Mouse (Mus musculus): ENCODE data around the gene Cpne4.

DNA sequence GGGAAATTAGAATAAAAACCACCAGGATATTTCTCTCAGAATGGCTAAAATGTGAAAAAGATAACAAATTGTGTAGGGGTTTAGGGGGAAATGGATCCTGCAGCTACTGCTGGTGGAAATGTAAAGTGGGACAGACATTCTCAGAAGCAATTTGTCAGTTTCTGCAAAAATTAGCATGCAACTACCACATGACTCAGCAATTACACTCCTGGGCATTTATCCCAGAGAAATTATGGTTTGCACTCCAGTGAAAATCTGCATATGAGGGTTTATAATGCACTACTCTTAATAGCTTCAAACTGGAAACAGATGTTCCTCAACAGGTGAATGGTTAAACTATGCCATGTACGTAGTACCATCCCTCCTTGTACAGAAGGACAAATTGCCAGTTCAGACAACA, 294.2 kb downstream of the Cpne4 start:
- no peak for TF ChIP-seq TBP (IDR thresholded peaks at IDR 0.05; ENCODE audit: low read depth, low read length)
- no peak for TF ChIP-seq GABPA (IDR thresholded peaks at IDR 0.05; ENCODE audit: low read depth, low read length)
- no peak for TF ChIP-seq CTCF (IDR thresholded peaks at IDR 0.05 in 2 of 3, conservative IDR thresholded peaks at IDR 0.05 in 1 of 3; ENCODE audit: control insufficient read depth in 1 of 3, insufficient read depth in 1 of 3, low read depth in 2 of 3, low read length in 3 of 3, poor library complexity in 1 of 3, severe bottlenecking in 1 of 3)
- no peak for TF ChIP-seq POLR2A (IDR thresholded peaks at IDR 0.05; ENCODE audit: control insufficient read depth in 1 of 2, insufficient read depth in 1 of 2, low read depth in 1 of 2, low read length in 2 of 2, poor library complexity in 1 of 2)
- no peak for TF ChIP-seq ETS1 (IDR thresholded peaks at IDR 0.05; ENCODE audit: low read depth, low read length)
- TF ChIP-seq MYC (IDR thresholded peaks at IDR 0.05; ENCODE audit: low read depth, low read length), result no peak
- TF ChIP-seq UBTF (IDR thresholded peaks at IDR 0.05; ENCODE audit: borderline replicate concordance, insufficient read depth, low read depth, low read length), result no peak
- no peak for TF ChIP-seq HCFC1 (IDR thresholded peaks at IDR 0.05; ENCODE audit: low read depth, low read length)
- no peak for TF ChIP-seq EP300 (IDR thresholded peaks at IDR 0.05; ENCODE audit: low read depth in 1 of 2, low read length in 2 of 2)
- no peak for TF ChIP-seq USF2 (IDR thresholded peaks at IDR 0.05; ENCODE audit: borderline replicate concordance in 1 of 2, insufficient read depth in 1 of 2, low read depth in 1 of 2, low read length in 2 of 2)
- TF ChIP-seq TAL1 (IDR thresholded peaks at IDR 0.05; ENCODE audit: low read length), result no peak
- no peak for TF ChIP-seq MAFK (IDR thresholded peaks at IDR 0.05; ENCODE audit: borderline replicate concordance, low read depth, low read length)
- no peak for TF ChIP-seq USF1 (IDR thresholded peaks at IDR 0.05; ENCODE audit: low read depth, low read length)

Measured in MEL (cell line).